Mouse (Mus musculus) liver, adult 2 months (tissue): ENCODE measurements around the gene Aebp2. TPM values are rescaled to one million over a fixed set of nuclear protein-coding genes. Genes with fewer than 3 reads are reported as not detected.
"Not testable (repeated sequence)": the region's sequence is repeated elsewhere in the genome, so short reads cannot be mapped to it uniquely, and the experiment has no call there.

Experiments used
- DNase-seq: peaks from one replicate; pipeline ENCODE4 v3.0.0-alpha.2; 2011; ENCODE audit warnings: low read depth, low spot score; ENCODE audit errors: extremely low read depth
- H3K27ac ChIP-seq: fragments of 200-500 bp; replicated peaks from 2 replicates; pipeline ENCODE4 v1.5.1; 2012; ENCODE audit warnings: low read depth, mild to moderate bottlenecking, control low read depth, inconsistent platforms, low read length; ENCODE audit not compliant: insufficient read depth
- H3K27me3 ChIP-seq: fragments of 200-500 bp; 2 replicates; pipeline ENCODE4 v1.6.1; 2012; ENCODE audit warnings: mild to moderate bottlenecking, moderate library complexity, low read length, inconsistent platforms; ENCODE audit not compliant: control insufficient read depth, insufficient read depth
- H3K36me3 ChIP-seq: fragments of 200-500 bp; 2 replicates; pipeline ENCODE4 v1.6.1; 2012; ENCODE audit warnings: low read length, inconsistent platforms; ENCODE audit not compliant: control insufficient read depth, insufficient read depth
- H3K4me1 ChIP-seq: fragments of 200-500 bp; 2 replicates; pipeline ENCODE4 v1.6.1; 2011; ENCODE audit warnings: low read length; ENCODE audit not compliant: control insufficient read depth, insufficient read depth
- H3K4me3 ChIP-seq: fragments of 200-500 bp; 2 replicates; pipeline ENCODE4 v1.5.1; 2011; ENCODE audit warnings: low read depth, mild to moderate bottlenecking, control low read depth, low read length, moderate library complexity; ENCODE audit not compliant: insufficient read depth
- H3K79me2 ChIP-seq: fragments of 200-500 bp; 2 replicates; pipeline ENCODE4 v1.6.1; 2012; ENCODE audit warnings: inconsistent platforms, mild to moderate bottlenecking, low read length, moderate library complexity; ENCODE audit not compliant: control insufficient read depth, insufficient read depth
- H3K9ac ChIP-seq: fragments of 200-500 bp; 2 replicates; pipeline ENCODE4 v1.6.1; 2012; ENCODE audit warnings: low read depth, mild to moderate bottlenecking, control low read depth, inconsistent platforms, low read length
- CTCF ChIP-seq: fragments of 200-500 bp; IDR thresholded peaks from 2 replicates; pipeline ENCODE4 v1.5.1; 2011; ENCODE audit warnings: low read depth, low read length, control low read depth
- POLR2A ChIP-seq: fragments of 200-500 bp; IDR thresholded peaks from 2 replicates; pipeline ENCODE4 v1.6.1; 2011; ENCODE audit warnings: low read length, control low read depth; ENCODE audit not compliant: insufficient read depth; ENCODE audit errors: extremely low read depth
- WGBS: fragments of 180-500 bp; shearing (Covaris S2); methylation state at CpG from one replicate; pipeline ENCODE4 v1.1.7; 2018; 5-methylcytosine and 5-hydroxymethylcytosine counted together
- polyA plus RNA-seq: library from polyadenylated mRNA; depleted of rRNA; stranded (reverse); fragments of >200 nt; gene quantifications from 2 replicates; pipeline ENCODE4 v1.2.3, GENCODE M21; 2012
- total RNA-seq: library from RNA; depleted of rRNA; stranded (reverse); fragments of >200 nt; gene quantifications from 2 replicates; pipeline ENCODE4 v1.2.3, GENCODE M21; 2014

Aebp2 gene
- total and polyA plus RNA-seq, 2 experiments, result 10.0 to 13.5 TPM

DNA sequence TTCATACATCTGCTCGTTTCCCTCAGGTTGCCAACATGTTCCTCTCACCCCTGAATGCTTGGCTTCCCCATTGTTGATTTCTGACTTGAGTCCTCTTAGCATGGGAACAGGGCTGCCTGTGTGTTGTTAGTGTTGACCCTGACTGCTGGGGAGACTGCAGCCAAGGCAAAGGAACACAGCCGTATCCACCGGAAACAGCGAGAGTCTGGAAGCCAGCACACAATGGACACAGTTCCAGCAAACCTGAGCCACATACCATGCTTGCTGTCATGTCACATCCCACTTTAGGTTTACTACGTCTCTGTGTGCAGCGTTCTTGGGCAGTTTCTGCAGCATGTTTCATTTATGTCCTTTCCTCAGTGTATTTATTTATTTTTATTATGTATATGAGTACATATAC lies 39.8 kb downstream of the Aebp2 start:
- 76% methylated on average over 6 of the region's 6 CpGs for WGBS
- Histone ChIP-seq H3K27me3 (no peaks in the 10 kb centered on the region), H3K4me3 (no peak overlapping the region), H3K79me2 (no peaks in the 10 kb centered on the region), H3K4me1 (peaks cover 5% of the 10 kb centered on the region), H3K36me3 (no peaks in the 10 kb centered on the region), H3K9ac (no peak overlapping the region), H3K27ac (no peak overlapping the region)
- TF ChIP-seq CTCF, result no peak
- no peak for TF ChIP-seq POLR2A
- DNase-seq, result no peak

DNA sequence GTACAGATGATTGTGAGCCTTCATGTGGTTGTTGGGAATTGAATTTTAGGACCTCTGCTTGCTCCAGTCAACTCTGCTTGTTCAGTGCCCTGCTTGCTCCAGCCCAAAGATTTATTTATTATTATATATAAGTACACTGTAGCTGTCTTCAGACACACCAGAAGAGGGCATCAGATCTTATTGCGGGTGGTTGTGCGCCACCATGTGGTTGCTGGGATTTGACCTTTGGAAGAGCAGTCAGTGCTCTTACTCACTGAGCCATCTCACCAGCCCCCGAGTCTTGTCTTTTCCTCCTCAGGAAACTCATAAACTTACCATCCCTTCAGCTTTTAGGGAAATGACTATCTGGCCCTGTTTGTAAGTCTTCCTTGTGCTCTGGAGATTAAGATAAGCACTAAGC lies 40.2 kb downstream of the Aebp2 start:
- not testable (repeated sequence) for H3K36me3 ChIP-seq, H3K79me2 ChIP-seq, H3K27ac ChIP-seq, H3K4me3 ChIP-seq, DNase-seq, H3K4me1 ChIP-seq, H3K9ac ChIP-seq, H3K27me3 ChIP-seq
- 56% methylated on average over 3 of the region's 3 CpGs for WGBS

DNA sequence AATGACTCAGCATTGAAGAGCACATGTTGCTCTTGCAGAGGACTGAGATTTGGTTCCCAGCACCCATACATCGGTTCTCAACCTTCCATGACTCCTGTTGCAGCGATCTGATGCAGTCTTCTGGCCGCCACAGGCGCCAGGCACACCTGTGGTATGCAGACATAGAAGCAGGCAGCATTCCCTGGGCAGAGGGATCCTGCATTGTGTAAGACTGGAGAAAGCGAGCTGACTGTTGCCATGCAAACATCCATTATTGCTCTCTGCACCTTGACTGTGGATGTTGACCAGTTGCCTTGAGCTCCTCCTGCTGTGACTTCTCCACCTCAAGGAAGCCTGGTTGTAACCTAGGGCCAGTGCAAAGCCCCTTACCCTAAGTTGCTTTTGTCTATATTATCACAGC lies 42.1 kb downstream of the Aebp2 start:
- TF ChIP-seq POLR2A (no peak), CTCF (no peak)
- Histone ChIP-seq H3K4me3 (no peak overlapping the region), H3K27me3 (no peaks in the 10 kb centered on the region), H3K36me3 (no peaks in the 10 kb centered on the region), H3K79me2 (no peaks in the 10 kb centered on the region), H3K9ac (no peak overlapping the region), H3K27ac (no peak overlapping the region), H3K4me1 (peaks cover 5% of the 10 kb centered on the region)
- 78% methylated on average over 5 of the region's 5 CpGs for WGBS
- peak; percentile 29 for DNase-seq

DNA sequence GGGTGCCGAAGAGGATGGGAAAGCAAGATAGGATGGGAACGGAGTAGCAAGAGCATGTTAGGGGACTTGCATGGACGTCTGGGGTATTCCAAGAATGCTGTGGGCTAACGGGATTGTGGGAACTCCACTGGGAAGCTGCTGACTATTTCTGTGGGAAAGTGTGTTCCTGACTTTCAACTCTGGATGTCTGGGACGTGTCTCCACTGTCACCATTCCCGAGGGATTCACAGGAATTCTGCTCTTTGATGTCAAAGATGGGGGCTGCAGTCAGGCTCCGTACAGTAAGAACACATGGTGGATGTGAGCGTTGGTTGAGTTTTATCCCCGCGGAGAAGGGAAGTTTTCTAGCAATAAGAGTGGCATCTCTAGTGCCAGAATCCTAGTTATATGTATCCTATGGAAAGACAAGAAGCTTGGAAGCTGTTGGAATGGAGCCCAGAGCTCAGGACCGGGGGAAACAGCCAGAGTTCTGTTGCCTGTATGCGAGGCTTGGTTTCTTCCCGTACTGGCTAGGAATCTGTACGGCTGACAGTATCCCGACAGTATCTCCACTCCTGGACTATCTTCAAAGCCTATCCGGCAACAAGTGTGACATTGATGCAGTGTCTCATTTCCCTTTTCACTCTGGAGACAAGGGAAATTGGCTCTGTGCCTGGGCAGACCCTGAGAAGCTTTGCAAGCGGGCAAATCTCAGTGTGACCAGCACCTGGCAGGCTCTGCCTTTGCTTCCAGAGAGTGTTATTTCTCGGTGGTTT lies 44.2 kb downstream of the Aebp2 start:
- TF ChIP-seq POLR2A (no peak), CTCF (no peak)
- WGBS, result 72% methylated on average over 18 of the region's 18 CpGs

DNA sequence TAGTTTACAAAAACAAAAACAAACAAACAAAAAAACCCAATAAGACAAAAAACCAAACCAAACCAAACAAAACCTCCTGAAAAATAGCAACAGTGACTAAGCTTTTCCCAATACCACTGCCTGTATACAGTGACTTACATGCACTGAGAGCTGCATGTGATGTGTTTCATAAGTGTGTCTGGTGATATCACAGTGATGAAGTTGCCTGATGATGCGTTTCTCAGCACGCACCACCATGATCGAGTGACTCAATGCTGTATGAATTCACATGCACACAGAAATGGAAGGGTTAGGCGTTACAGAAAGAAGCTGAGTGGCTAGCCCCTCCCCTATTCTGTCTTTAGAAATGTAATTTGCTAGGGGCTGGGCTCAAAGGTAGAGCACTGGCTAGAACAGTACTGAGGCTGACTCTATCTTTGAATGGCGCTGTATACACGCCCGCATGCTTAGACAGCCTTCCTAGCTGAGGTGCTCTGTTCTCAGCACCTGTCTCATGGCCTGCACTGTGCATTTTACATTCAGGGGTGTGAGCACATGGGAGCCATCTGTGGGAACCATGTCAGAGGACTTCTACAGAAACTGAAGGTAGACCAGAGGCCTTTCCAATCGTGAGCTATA lies 44.9 kb downstream of the Aebp2 start:
- H3K4me3 ChIP-seq, result no peak overlapping the region
- H3K27ac ChIP-seq, result no peak overlapping the region
- TF ChIP-seq CTCF, result no peak
- TF ChIP-seq POLR2A, result no peak
- H3K27me3 ChIP-seq, result no peaks in the 10 kb centered on the region
- no peak overlapping the region for H3K9ac ChIP-seq
- 92% methylated on average over 8 of the region's 8 CpGs for WGBS
- H3K36me3 ChIP-seq, result no peaks in the 10 kb centered on the region
- H3K4me1 ChIP-seq, result no peaks in the 10 kb centered on the region
- H3K79me2 ChIP-seq, result no peaks in the 10 kb centered on the region
- no peak for DNase-seq

More for the DNA sequence above, 44.2 kb downstream of the Aebp2 start:
- Histone ChIP-seq H3K4me3 (no peak overlapping the region), H3K9ac (no peak overlapping the region), H3K27me3 (no peaks in the 10 kb centered on the region), H3K79me2 (no peaks in the 10 kb centered on the region), H3K4me1 (no peaks in the 10 kb centered on the region), H3K27ac (no peak overlapping the region), H3K36me3 (no peaks in the 10 kb centered on the region)
- DNase-seq, result no peak

DNA sequence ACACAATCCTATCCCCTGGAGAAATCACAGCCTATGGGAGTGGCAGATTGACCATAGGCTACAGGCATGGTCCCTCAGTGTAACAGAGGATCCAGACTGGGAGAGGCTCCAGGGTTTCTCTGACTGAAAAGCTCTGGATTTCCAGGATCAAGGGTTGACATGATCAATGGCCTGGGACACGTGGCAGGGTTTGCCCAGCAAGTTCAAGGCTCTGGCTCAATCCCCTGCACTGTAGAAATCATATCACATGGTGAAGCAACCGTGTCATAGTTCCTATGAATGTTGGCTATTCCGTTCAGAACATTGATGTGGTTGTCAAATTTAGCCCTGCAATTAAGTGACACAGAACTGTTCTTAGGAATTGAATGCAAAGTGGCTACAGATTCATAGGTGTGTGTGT lies 52.0 kb downstream of the Aebp2 start:
- Histone ChIP-seq H3K27ac (peak overlapping the region; percentile 77), H3K9ac (no peak overlapping the region), H3K36me3 (no peaks in the 10 kb centered on the region), H3K79me2 (no peaks in the 10 kb centered on the region), H3K4me1 (peaks cover 5% of the 10 kb centered on the region), H3K27me3 (no peaks in the 10 kb centered on the region), H3K4me3 (no peak overlapping the region)
- peak; percentile 97 for DNase-seq
- no peak for TF ChIP-seq POLR2A
- TF ChIP-seq CTCF, result no peak
- 25% methylated on average over 3 of the region's 3 CpGs for WGBS
